Mouse (Mus musculus) lung, adult 2 months (tissue): ENCODE measurements around the gene Timm8a2.

Source experiments
- CTCF ChIP-seq: fragments of 200-500 bp; IDR thresholded peaks from 2 replicates; pipeline ENCODE4 v1.5.1; 2011; ENCODE audit warnings: mild to moderate bottlenecking, low read length, control low read depth; ENCODE audit not compliant: insufficient read depth
- POLR2A ChIP-seq: fragments of 200-500 bp; IDR thresholded peaks from 2 replicates; pipeline ENCODE4 v1.6.1; 2011; ENCODE audit warnings: low read depth, mild to moderate bottlenecking, control low read depth, low read length, borderline replicate concordance; ENCODE audit errors: extremely low read depth

DNA sequence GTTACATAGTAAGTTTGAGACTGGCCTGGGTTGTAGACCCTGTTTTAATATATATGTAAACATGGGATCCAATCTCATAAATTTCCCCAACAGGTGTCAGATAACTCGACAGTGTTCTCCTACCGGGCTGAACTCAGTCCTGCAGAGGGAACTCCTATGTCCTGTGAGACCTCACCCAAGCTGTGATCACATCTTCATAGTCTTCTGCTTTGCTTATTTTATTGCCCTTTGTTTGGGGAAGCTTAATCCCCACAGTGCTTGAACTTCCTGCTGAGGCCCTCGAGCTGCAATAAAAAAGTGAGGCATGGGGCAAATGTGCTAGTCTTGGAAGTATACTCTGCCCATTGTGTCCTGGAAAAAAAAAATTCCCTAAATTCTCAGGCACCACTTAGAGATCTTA is 46.8 kb downstream of the Timm8a2 start:
- TF ChIP-seq CTCF (no peak), POLR2A (no peak)
